Mouse (Mus musculus) left cerebral cortex, postnatal 14 days (tissue): ENCODE data around the gene Tmem131. TPM values are rescaled to one million over a fixed set of nuclear protein-coding genes. Genes with fewer than 3 reads are reported as not detected.
"Not testable (repeated sequence)": the region's sequence is repeated elsewhere in the genome, so short reads cannot be mapped to it uniquely, and the experiment has no call there.

ENCODE experiments used
- DNase-seq, 2 experiments: peaks; one replicate each; pipeline ENCODE4 v3.0.0; 2021 to 2022; ENCODE audit warnings: low spot score in 2 of 2, mixed read lengths in 1 of 2
- intact Hi-C: fragments of 180-260 bp; cut with DNase I; formaldehyde crosslinking; loops from one replicate; pipeline ENCODE4 v1.15.1; 2025
- total RNA-seq, 2 experiments: library from RNA; stranded (reverse); gene quantifications; 2 replicates each; pipeline ENCODE4 v1.2.3; 2021

Tmem131 gene
- total RNA-seq, 2 experiments from 2014 or later = 57.2 to 60.2 TPM

DNA sequence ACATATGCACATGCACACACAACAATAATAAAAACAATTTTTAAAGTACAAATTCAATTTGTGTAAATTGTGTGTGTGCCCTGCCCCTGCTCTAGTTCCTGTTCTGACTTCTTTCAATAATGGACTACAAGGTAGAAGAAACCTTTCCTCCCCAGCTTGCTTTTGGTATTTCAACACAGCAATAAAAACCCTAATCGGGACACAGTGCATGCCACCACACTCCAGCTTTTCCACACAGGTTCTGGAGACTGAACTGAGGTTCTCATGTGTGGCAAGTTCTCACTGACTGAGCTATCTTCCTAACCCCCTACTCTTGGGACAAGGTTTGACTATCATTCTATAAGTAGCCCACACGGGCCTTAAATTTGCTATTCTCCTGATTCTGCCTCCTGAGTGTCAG lies 43.8 kb downstream of the Tmem131 start:
- DNase-seq = no peak
- intact Hi-C loops = loop anchor here (5.0 kb wide), 1 partner anchor 57 kb away; no protein-coding TSS in a partner anchor

DNA sequence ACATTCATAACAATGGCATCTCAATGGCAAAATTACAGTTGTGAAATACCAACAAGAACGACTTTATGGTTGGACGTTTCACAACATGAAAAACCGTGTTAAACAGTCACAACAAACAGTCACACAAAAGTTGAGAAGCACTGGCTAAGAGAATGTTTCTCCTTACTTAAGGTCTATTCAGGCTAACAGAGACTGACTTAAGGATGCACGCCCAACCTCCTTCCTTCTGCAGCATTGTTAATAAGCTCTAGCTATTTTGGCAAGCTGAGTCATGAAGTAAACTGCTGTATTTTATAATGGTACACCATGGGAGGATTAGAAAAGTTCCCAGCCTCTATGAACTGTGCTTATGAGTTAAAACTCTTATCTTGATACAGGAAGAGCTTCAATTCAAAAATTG lies 47.0 kb downstream of the Tmem131 start:
- intact Hi-C loops = no loop called here
- no peak for DNase-seq

DNA sequence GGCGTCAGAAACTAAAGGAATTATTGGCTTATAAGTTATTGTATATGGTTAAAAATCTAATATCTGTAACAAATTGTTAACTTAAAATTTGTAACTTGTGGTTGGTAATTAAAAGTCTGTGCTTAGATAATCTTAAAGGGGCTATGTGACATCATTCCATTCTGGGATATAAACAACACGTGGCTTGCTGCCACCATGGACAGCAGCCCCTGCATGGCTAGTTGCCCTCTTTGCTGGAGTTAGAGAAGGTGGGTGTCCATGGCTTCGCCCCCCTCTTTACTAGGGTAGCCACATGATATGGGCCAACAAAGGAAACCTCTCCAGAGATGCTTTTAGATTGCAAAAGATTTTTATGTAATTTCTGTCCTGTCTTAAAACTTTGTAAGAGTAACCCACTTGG lies 48.0 kb downstream of the Tmem131 start:
- intact Hi-C loops = no loop called here
- DNase-seq = no peak

DNA sequence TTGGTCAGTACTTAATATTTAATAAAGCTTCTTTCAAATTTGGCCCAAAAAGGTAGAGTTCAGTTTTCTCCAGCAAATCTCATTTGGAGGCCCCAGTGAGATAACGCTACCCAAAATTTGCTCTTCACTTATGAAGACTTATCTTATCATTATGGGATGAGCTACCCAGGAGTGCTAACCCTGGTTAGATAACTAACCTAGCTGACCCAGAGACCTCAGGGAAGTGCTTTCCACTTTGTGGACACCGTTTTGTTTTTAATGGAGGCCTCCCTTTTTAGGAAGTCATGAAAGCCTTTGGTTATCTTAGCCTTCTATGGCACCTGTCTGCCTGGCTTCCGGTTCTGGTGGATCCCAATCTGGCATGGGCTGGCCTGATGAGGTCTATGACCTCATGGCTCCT lies 49.3 kb downstream of the Tmem131 start:
- intact Hi-C loops = no loop called here
- DNase-seq = no peak

DNA sequence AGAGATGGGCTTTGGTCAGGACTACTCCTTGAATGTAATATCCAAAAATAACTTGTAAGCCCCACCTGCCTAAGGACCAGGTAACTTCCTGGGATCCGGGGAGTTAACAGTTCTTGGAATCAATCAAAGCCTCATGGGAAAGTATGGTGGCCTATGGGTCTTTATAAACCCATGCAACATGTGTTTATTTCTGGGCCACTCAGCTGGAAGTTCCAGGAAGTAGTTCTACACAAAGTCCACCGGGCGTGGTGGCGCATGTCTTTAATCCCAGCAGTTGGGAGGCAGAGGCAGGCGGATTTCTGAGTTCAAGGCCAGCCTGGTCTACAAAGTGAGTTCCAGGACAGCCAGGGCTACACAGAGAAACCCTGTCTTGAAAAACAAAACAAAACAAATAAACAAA lies 49.7 kb downstream of the Tmem131 start:
- intact Hi-C loops, DNase-seq: not testable (repeated sequence)

DNA sequence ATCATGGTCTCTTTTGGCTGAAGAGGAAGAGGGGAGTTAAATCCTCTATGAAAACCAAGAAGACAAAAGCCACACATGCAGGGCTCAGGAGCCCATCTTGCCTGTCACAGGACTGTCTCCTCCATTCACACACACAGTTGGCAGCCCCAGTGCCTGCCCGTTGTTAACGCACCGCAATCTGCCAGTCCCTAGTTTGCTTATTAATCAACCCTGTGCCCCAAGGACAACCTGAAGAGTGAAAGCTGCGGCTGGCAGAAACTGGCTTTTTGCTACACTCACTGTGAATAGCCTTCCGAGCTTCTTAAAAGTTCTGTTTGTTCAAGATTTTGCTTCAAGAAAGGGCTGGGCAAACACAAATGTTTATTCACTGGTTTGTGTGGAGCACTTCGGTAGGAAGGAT lies 50.3 kb downstream of the Tmem131 start:
- intact Hi-C loops = no loop called here
- DNase-seq = no peak

DNA sequence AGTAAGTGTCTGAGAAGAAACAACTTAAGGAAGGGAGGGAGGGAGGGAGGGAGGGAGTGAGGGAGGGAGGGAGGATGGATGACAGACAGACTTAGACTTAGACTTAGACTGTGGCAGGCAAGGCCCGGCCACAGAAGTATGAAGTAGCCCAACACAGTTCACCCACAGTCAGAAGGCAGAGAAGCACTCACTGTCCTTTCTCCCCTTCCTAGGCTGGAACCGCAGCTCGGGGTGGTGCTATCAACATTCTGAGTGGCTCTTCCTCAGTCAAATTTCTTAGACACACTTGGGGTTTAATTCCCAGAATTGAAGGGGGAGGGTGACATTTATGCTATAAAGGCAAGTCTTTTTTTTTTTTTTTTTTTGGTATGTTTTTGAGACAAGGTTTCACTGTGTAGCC lies 51.0 kb downstream of the Tmem131 start:
- no peak for DNase-seq
- intact Hi-C loops = no loop called here

DNA sequence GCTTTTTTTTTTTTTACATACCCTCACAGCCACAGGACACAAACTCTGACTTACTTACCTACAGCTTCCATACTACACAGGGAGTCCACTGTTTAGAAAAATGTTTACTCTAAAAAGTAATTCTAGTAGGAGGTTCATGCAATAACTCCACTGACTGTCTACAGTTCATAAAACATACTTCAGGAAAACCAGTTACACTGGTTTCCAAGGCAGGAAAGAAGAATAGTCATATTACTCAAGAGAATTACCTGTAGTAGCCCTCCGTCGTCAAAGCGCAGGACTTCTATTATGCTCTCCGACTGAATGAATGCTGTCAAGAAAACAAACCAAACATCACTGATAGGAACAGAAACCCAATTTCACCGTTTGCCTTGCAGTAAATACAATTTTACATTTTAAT lies 54.5 kb downstream of the Tmem131 start:
- intact Hi-C loops = no loop called here
- DNase-seq = no peak

DNA sequence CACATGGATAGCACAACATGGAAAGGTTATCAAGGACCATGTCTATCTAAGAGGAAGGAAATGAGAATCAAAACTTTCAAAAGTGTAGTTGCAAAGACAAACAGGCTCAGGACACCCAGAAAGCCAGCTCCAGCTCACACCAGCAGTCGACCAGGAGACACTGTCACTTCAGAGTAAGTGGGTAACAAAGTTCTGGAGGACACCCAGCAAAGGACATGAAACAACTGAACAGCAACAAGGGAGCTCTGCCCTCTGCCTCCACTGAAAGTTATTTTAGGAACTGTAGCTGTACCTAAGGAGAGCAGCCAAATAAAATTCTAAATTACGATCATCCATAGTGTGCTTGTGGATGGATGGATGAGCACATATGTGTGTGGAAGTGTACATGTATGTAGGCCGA lies 56.3 kb downstream of the Tmem131 start:
- DNase-seq = no peak
- intact Hi-C loops = no loop called here

DNA sequence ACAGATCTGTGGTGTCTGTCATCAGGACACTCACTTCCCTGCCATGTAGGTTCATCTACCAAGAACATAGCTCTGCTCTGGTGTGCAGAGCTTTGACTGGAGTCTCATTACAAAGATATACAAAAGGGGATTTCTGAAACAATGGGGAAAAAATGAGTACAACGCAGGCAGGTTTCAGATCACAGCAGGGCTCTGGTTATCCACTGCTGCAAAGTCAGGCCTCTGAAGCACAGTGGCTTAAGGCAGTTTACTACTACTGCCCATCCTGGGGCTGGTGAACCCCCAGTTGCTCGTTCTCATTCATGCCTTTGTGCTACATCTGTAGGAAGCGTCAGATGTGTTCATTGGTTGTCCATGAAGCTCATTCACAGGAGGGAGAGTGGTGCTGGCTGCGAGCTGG lies 57.0 kb downstream of the Tmem131 start:
- intact Hi-C loops = no loop called here

DNA sequence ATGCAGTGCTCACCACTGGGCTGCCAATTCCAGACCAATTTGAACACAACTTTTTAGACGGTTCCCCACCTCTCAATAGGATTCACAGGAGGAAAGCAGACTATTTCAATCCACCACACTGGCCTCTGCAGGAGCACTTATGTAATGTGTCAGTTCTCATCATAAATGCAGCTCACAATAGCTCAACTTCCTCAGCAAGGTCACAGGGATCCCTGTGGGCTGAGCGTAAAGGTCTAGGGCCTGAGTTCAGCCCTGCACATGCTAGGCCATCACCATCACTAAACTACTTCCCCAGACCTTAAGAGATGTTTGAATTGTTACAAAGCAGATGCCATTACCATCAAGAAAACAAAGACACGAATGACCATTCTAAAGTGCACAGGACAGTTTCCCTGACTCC lies 58.9 kb downstream of the Tmem131 start:
- DNase-seq = no peak
- intact Hi-C loops = no loop called here

More for the DNA sequence above, 57.0 kb downstream of the Tmem131 start:
- DNase-seq = no peak

DNA sequence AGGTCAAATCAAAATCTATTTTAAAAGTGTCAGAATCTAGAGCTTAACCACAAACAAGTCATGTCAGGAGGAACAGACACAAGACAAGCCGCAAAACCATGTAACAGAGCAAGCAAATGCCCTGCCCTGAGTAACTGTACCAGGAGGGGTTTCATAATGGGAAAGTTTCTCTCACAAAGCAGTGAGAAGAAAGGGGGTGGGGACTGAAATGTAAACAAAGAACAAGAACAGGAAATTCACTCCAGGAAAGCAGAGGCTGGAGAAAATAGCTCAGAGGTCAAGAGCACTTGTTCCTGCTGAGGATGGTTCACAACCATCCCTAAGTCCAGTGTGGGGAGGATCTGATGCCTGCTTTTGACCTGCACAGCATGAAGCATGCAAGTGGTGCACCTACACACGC lies 59.7 kb downstream of the Tmem131 start:
- intact Hi-C loops = no loop called here
- DNase-seq = no peak

DNA sequence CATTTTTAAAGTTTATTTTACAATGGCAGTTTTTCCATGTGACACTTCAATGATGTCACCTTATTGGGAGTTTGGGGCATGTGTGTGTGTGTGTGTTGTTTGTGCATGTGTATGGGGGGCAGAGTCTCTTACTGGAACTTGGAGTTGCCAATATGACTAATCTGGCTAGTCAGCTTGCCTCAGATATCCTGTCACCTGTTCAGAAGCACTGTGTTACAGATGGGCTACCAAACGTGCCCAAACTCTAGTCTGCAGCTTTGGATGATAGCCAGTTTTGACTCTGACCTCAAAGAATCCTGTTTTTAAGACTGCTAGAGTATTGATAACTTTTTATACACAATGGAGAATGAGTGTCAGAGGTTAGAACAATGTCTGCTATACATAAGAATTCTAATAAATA lies 64.3 kb downstream of the Tmem131 start:
- DNase-seq = no peak
- intact Hi-C loops = no loop called here

DNA sequence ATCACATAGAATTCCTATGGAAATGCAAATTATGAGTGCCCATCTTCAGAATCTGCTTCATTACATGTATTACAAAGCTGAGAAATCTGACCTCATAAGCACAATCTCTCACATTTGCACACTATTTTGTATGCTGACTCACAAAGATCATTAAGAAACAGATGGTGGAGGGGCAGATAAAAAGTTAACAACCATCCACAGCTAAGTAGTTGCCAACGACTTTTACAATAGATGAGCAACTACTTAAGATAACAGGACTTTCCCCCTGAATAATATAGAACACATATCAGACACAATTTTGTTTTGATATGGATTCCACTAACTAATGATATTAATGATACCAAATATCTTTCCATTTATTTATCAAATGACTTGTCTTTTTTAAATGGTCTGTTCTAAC lies 66.3 kb downstream of the Tmem131 start:
- intact Hi-C loops = no loop called here

DNA sequence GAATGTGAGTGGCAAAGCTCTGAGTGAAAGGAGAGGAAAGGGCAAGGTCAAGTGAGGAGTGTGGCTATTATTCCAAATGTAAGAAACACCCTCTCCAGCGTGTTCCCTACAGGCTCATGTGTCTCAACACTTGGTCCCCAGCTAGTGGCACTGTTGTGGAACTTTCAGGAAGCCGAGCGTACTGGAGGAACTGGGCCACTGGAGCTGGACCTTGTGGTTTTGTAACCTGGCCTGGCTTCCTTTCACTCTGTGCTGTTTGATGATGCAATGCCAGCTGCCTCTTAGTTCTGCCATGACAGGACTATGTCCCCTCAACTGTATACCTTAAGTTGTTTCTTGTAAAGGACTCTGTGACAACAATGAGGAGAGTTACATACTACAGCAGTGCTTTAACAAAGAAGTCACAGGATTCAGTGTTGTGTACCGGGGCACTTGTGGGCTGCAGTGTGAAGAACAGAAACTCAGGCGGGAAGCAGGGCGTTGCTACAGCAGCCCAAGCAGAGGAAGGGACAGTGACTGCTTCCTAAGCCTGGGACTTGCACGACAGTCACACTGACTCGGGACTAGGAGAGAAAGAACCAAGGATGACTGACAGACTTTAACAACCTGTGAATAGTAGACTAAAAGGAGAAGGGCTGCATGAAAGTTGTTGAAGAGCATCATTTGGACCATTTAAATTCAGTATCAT lies 68.4 kb downstream of the Tmem131 start:
- no peak for DNase-seq
- intact Hi-C loops = no loop called here

More for the DNA sequence above, 66.3 kb downstream of the Tmem131 start:
- DNase-seq = no peak

DNA sequence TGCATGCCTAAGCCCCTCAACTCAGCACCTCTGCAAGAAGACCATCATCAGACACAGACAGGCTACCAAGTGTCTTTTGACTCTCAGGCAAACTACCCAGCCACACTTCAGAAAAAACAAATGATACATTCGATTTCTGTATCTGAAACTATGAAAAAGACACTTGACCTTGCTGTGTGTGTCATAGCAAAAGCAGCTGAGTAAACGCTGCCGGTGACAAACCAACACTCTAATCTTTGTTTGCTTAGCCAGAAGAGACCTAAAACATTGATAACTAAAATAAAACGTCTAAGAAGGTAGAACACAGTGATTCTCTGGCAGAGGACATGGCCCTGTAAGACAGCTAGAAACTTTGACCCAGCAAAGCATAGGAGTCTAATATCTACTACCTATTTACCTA lies 72.2 kb downstream of the Tmem131 start:
- intact Hi-C loops = no loop called here
- no peak for DNase-seq

DNA sequence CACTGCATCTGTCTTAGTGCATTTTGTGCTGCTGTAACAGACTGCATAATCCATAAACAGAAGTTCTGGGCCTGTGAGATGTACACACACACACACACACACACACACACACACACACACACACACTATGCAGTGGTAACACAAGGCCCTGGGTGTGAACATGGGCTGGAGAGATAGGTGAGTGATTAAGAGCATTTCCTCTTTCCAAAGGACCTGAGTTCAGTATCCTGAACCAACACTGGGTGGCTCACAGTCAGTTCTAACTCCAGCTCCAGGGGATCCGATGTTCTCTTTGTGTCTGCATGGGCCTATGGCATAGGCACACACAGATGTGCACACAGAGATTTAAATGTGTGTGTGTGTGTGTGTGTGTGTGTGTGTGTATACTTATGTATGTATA lies 72.9 kb downstream of the Tmem131 start:
- intact Hi-C loops = no loop called here
- no peak for DNase-seq

DNA sequence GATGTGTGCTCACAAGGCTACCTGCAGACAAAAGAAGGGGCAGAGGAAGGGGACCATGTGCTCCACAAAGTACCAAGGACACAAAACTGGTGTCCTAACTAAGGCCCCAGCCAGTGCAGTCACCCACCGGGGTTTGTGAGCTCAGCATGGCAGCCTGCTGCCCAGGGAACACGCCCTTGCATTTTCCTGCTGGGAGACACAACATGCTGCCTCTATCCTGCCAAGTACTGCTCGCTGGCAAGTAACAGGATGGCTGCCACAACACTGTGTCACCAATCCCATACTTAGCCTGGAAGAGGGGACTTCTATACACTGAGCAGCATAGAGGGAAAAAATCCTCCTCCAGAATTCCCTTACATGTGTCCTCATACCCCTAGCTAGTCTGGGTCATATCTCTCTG lies 78.7 kb downstream of the Tmem131 start:
- DNase-seq = peak in 1 of 2 experiments; percentile 61
- intact Hi-C loops = loop anchor here (5.0 kb wide), 1 partner anchor 73 kb away; no protein-coding TSS in a partner anchor

DNA sequence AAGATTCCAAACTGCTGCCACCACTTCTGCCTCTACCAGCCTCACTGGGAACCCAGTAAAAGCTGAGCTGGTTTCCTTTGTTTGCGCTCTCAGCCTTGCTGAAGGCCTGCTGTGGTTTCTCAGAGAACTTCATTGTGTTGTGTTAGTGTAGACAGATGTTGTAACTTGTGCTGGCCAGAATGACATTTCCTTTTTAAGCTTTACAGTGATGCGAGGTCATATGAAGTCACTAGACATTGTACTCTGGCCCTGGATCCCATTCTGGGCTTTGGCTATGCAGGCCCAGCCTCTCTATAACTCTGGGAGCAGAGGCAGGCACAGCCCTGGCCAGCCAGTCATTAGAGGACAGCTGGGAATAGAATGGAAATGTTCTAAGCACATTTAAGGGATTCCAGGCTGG lies 81.7 kb downstream of the Tmem131 start:
- intact Hi-C loops = loop anchor here (5.0 kb wide), 1 partner anchor 76 kb away; no protein-coding TSS in a partner anchor
- no peak for DNase-seq

DNA sequence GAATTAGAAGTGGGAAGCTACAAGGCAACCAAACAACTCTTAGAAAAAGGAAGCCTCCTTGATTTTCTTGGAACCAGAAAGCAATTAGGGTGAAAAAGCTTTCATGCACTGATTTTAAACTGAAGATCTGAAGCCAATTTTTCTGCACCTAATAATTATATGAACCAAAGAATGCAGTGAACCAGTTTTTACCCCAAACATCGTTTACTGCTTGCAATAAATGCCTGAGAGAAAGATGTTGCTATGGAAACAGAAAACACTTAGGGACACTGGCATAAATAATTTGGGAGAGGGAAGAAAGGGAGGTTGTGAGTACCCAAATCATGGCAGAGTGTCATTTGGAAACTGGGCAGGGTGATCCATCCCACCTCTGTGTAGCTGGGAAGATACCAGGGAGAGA lies 82.6 kb downstream of the Tmem131 start:
- DNase-seq = no peak
- intact Hi-C loops = loop anchor here (5.0 kb wide), 1 partner anchor 76 kb away; no protein-coding TSS in a partner anchor

DNA sequence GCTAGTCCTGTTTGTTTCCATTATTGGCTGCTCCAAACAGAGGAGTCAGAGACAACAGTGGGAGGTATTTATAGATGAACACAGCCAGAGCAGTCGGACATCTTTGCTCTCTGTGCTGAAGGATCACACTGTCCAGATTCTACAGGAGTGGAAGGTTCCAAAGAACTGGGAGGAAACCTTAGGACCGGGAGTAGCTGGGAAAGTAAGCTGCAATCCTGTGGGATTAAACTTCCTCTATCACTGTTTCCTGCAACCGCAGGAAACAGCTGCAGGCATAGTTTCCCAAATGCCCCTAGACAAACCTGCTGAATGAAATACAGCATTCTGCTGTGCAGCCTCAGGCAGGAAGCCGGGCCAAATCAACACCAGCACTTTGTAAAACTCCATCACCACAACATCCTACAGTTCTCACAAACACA lies 83.0 kb downstream of the Tmem131 start:
- DNase-seq = no peak
- intact Hi-C loops = loop anchor here (5.0 kb wide), 1 partner anchor 77 kb away; no protein-coding TSS in a partner anchor

DNA sequence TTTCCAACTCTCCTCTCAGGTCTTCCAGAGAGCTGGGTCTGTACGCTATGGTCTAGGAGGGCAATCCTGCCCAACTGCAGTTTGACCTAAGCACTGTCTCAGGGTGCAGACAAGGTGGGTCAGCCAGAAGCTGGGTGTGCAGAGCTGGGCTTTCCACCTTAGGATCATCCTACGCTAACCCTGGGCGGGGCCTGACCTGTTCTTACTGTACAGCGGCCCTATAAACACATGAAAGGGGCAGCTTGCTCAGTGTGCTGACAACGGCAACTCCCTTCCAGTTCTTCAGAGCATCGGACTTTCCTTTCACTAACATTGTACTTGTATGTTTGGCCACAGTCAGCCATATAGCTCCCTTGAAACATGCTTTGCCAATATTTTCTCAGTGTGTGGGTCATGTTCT lies 86.4 kb downstream of the Tmem131 start:
- intact Hi-C loops = no loop called here
- DNase-seq = no peak
